ENCODE assay signal across 18 mouse cellular contexts in the genomic region with DNA sequence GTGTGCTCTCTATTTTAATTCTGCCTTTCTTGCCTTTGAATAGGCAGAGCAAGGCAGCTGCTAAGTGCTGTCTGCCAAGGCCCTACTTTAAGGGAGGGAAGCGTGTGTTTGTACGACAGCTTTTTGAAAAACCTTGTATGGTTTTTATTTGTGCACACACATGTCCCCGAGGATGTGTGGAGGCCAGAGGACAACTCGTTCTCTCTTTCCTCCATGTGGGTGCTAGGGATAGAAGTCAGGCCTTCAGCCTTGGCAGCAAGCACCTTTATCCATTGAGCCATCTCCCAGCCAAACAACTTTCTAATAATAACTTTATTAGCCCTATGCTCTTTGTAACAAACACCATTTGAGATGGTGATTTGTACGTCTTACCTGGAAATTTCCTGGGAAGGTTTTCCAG. TPM values are rescaled to one million over a fixed set of nuclear protein-coding genes. Genes with fewer than 3 reads are reported as not detected.
DNase-seq lines count a peak whose midpoint lies in the region; ATAC-seq and TF ChIP-seq lines count a peak whose summit lies in the region.
"Had no signal": no experiment of that assay in that cellular context is flagged by ENCODE, and none has a peak within 500 bp of the region (broad histone marks: within the 10 kb centered on the region; RNA-seq: fewer than 3 reads in every experiment).

No protein-coding gene starts in this region.

- WGBS in lung, postnatal 0 days: 62% methylated on average over 5 of the region's 5 CpGs
- WGBS in embryonic facial prominence, embryonic 10.5 days: 86% methylated on average over 5 of the region's 5 CpGs

- TF ChIP-seq EP300 in lung, postnatal 0 days (IDR thresholded peaks at IDR 0.05): no peak

- H3K27me3 ChIP-seq in lung, postnatal 0 days (replicated peaks; ENCODE audit: insufficient read depth, low read length): no peaks in the 10 kb centered on the region
- no peaks in the 10 kb centered on the region for H3K27me3 ChIP-seq in embryonic facial prominence, embryonic 10.5 days (replicated peaks; ENCODE audit: low read depth, poor library complexity, severe bottlenecking)
- H3K27me3 ChIP-seq: forebrain, embryonic 15.5 days; hindbrain, embryonic 12.5 days; kidney, embryonic 15.5 days; liver, embryonic 13.5 days; midbrain, embryonic 12.5 days had no signal

- no peak overlapping the region for H3K4me2 ChIP-seq in lung, postnatal 0 days (replicated peaks; ENCODE audit: low read depth, low read length)
- H3K4me2 ChIP-seq: forebrain, embryonic 15.5 days; hindbrain, embryonic 12.5 days; kidney, embryonic 15.5 days; liver, embryonic 13.5 days; midbrain, embryonic 12.5 days had no signal

- no peak for TF ChIP-seq CTCF in lung, postnatal 0 days (IDR thresholded peaks at IDR 0.05)

- no peak overlapping the region for H3K9ac ChIP-seq in lung, postnatal 0 days (replicated peaks; ENCODE audit: low read depth)
- H3K9ac ChIP-seq: forebrain, embryonic 15.5 days; hindbrain, embryonic 12.5 days; kidney, embryonic 15.5 days; liver, embryonic 13.5 days; midbrain, embryonic 12.5 days had no signal

- 0 out of 2 replicates have a peak overlapping the region, but pooled peaks have one; percentile 9 for H3K27ac ChIP-seq in lung, postnatal 0 days (ENCODE audit: low read length)
- H3K27ac ChIP-seq in embryonic facial prominence, embryonic 10.5 days (replicated peaks): no peak overlapping the region
- H3K27ac ChIP-seq: forebrain, embryonic 15.5 days; hindbrain, embryonic 12.5 days; kidney, embryonic 15.5 days; liver, embryonic 13.5 days; midbrain, embryonic 12.5 days had no signal

- DNase-seq in heart, adult 8-10 months (ENCODE audit: low spot score): peak; percentile 3
- no peak for DNase-seq in heart, postnatal 25 days (ENCODE audit: low spot score)
- peak; percentile 17 for DNase-seq in lung, postnatal 0 days (ENCODE audit: low spot score)
- DNase-seq in lung, postnatal 4 days: no peak
- DNase-seq in lung, postnatal 25 days (ENCODE audit: low spot score): peak; percentile 25
- DNase-seq in embryonic facial prominence, embryonic 10.5 days (ENCODE audit: low spot score): no peak
- no peak for DNase-seq in adipocyte (ENCODE audit: low spot score)
- DNase-seq: adrenal gland, adult 2 months; cerebellum, adult 18-20 months; layer of hippocampus, postnatal 36 days; liver, embryonic 13.5 days; right cerebral cortex, postnatal 14 days had no signal

- no peaks in the 10 kb centered on the region for H3K9me3 ChIP-seq in lung, postnatal 0 days (ENCODE audit: low read length)
- H3K9me3 ChIP-seq in embryonic facial prominence, embryonic 10.5 days: no peaks in the 10 kb centered on the region
- H3K9me3 ChIP-seq: forebrain, embryonic 15.5 days; hindbrain, embryonic 12.5 days; kidney, embryonic 15.5 days; liver, embryonic 13.5 days; midbrain, embryonic 12.5 days had no signal

- no peaks in the 10 kb centered on the region for H3K36me3 ChIP-seq in lung, postnatal 0 days (ENCODE audit: insufficient read depth, low read length)
- H3K36me3 ChIP-seq in embryonic facial prominence, embryonic 10.5 days (replicated peaks): peaks cover 44% of the 10 kb centered on the region

- H3K4me3 ChIP-seq in lung, postnatal 0 days (ENCODE audit: low read depth, low read length): no peak overlapping the region
- H3K4me3 ChIP-seq in embryonic facial prominence, embryonic 10.5 days: no peak overlapping the region
- H3K4me3 ChIP-seq: erythroblast, embryonic 14.5 days; forebrain, embryonic 15.5 days; hindbrain, embryonic 12.5 days; kidney, embryonic 15.5 days; liver, embryonic 13.5 days; midbrain, embryonic 12.5 days had no signal

- intact Hi-C loops in heart, postnatal 25 days (cut with DNase I): no loop called here

- H3K4me1 ChIP-seq in lung, postnatal 0 days (ENCODE audit: insufficient read depth, low read depth, low read length): no peaks in the 10 kb centered on the region
- peaks cover 15% of the 10 kb centered on the region for H3K4me1 ChIP-seq in embryonic facial prominence, embryonic 10.5 days
- H3K4me1 ChIP-seq: forebrain, embryonic 15.5 days; hindbrain, embryonic 12.5 days had no signal

- ATAC-seq in lung, postnatal 0 days: peak; percentile 50
- ATAC-seq: forebrain, embryonic 15.5 days; inflammation-experienced regulatory T-cells, adult 6 months had no signal

RNA-seq across cellular contexts. Expression of a gene that starts 34.7 kb away (rescaled TPM):
- 1 to 10 TPM in 2 of 4 experiments, under 1 TPM in 2; 0.40 to 1.1 (median 0.92) TPM for total RNA-seq in heart, adult 8-10 months (2022)
- total RNA-seq in heart, postnatal 25 days (2021): 1 to 10 TPM; 1.4 to 1.5 TPM
- 3.7 and 4.1 TPM in 2 replicates for polyA plus RNA-seq in lung, postnatal 0 days (2015; fragmentation: Nextera tagmentation; extraction: Ambion mirVana)
- polyA plus RNA-seq in embryonic facial prominence, embryonic 10.5 days (2016; fragmentation: Nextera tagmentation; extraction: Ambion mirVana): 50.6 and 53.1 TPM in 2 replicates

Comparison
In these comparisons a context has a peak if more than half of its experiments do, and no peak if none do; other contexts are left out.
1. DNase-seq: peak in heart, adult 8-10 months (single experiment), lung, postnatal 0 days (single experiment) and lung, postnatal 25 days (single experiment); none in heart, postnatal 25 days (single experiment), lung, postnatal 4 days (0 of 2), embryonic facial prominence, embryonic 10.5 days (single experiment) and adipocyte (single experiment).